Mouse (Mus musculus) cerebellum, adult 2 months (tissue): ENCODE results near the gene Nr2e1. TPM values are rescaled to one million over a fixed set of nuclear protein-coding genes. Genes with fewer than 3 reads are reported as not detected.
A peak's percentile ranks its signal among the peaks of the same experiment; 100 is the strongest.

Experiments used
- DNase-seq, 2 experiments: peaks; one replicate each; pipeline ENCODE4 v3.0.0; 2021
- H3K27ac ChIP-seq: fragments of 200-500 bp; 2 replicates; pipeline ENCODE4 v1.5.1; 2012; ENCODE audit warnings: low read length, control low read depth, inconsistent platforms; ENCODE audit not compliant: insufficient read depth
- H3K27me3 ChIP-seq: fragments of 200-500 bp; 2 replicates; pipeline ENCODE4 v1.6.1; 2012; ENCODE audit warnings: inconsistent platforms, mild to moderate bottlenecking, low read length, moderate library complexity; ENCODE audit not compliant: control insufficient read depth, insufficient read depth
- H3K4me1 ChIP-seq: fragments of 200-500 bp; 2 replicates; pipeline ENCODE4 v1.6.1; 2011; ENCODE audit warnings: low read length; ENCODE audit not compliant: control insufficient read depth, insufficient read depth
- H3K4me3 ChIP-seq: fragments of 200-500 bp; replicated peaks from 2 replicates; pipeline ENCODE3; 2011; ENCODE audit warnings: mild to moderate bottlenecking, low read depth, low read length, control low read depth; ENCODE audit not compliant: insufficient read depth
- CTCF ChIP-seq: fragments of 200-500 bp; IDR thresholded peaks from 2 replicates; pipeline ENCODE4 v1.5.1; 2011; ENCODE audit warnings: low read depth, mild to moderate bottlenecking, control low read depth, low read length, moderate library complexity, borderline replicate concordance; ENCODE audit not compliant: insufficient read depth
- POLR2A ChIP-seq: fragments of 200-500 bp; IDR thresholded peaks from 2 replicates; pipeline ENCODE4 v1.6.1; 2011; ENCODE audit warnings: low read length, control low read depth, borderline replicate concordance; ENCODE audit not compliant: insufficient read depth
- WGBS: fragments of 180-500 bp; shearing (Covaris S2); methylation state at CpG from one replicate; pipeline ENCODE4 v1.1.7; 2018; 5-methylcytosine and 5-hydroxymethylcytosine counted together
- polyA plus RNA-seq: library from polyadenylated mRNA; depleted of rRNA; stranded (reverse); fragments of >200 nt; gene quantifications from 2 replicates; pipeline ENCODE4 v1.2.3, GENCODE M21; 2012

Gene Nr2e1
- polyA plus RNA-seq, 1 experiment = 0.20 TPM

- TF ChIP-seq CTCF = no peak
- TF ChIP-seq POLR2A = no peak
- under 1% methylated on average over 8 of the region's 8 CpGs for WGBS
- Histone ChIP-seq H3K27ac (no peak overlapping the region), H3K4me1 (no peaks in the 10 kb centered on the region; the same call in 1 of the 2 replicates), H3K27me3 (peaks cover 24% of the 10 kb centered on the region), H3K4me3 (no peak overlapping the region)
- DNase-seq = no peak
Measured at GRCm38 (mm10) chr10:42585156-42585555, 1.7 kb upstream of the Nr2e1 start.

DNA sequence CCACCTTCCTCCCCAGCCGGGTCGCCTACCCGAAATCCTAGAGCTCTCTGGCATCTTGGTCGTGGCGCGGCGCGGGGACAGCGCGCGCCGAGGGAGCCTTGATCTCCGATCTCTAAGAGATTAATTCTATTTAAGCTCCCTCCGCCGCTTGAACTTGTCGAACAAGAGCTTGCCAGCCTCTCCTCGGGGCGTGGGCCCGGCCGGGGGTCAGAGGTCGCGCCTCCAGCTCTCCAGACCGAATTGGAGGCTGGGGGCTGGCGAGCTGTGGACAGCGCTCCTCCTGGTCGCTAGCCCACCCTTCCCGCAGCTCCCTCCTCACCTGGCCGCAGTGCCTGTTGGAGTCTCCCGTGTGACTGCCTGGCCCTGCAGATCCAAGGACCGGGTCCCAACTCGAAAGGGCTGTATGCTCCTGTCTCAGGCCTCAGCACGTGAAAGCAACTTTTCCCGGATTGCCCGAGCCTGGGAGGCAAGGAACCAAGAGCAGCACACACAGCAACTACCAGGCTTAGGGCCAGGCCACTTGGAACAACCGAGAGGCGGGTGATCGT, 1.1 kb upstream of the Nr2e1 start:
- Histone ChIP-seq H3K4me3 (no peak overlapping the region), H3K27ac (no peak overlapping the region)

GRCm38 (mm10) chr10:42583902-42584435, 537 bp upstream of the Nr2e1 start:
- DNase-seq = peak in 1 of 2 experiments; percentile 27
- TF ChIP-seq POLR2A = no peak
- TF ChIP-seq CTCF = no peak
- Histone ChIP-seq H3K4me1 (no peaks in the 10 kb centered on the region; the same call in 1 of the 2 replicates), H3K27ac (no peak overlapping the region), H3K4me3 (no peak overlapping the region), H3K27me3 (peaks cover 30% of the 10 kb centered on the region)
- 2% methylated on average over 32 of the region's 32 CpGs for WGBS

More for the DNA sequence above, 1.1 kb upstream of the Nr2e1 start:
- 2% methylated on average over 37 of the region's 37 CpGs for WGBS
- no peak for DNase-seq
- peaks cover 28% of the 10 kb centered on the region for H3K27me3 ChIP-seq
- TF ChIP-seq POLR2A (no peak), CTCF (no peak)
- no peaks in the 10 kb centered on the region; the same call in 1 of the 2 replicates for H3K4me1 ChIP-seq

DNA sequence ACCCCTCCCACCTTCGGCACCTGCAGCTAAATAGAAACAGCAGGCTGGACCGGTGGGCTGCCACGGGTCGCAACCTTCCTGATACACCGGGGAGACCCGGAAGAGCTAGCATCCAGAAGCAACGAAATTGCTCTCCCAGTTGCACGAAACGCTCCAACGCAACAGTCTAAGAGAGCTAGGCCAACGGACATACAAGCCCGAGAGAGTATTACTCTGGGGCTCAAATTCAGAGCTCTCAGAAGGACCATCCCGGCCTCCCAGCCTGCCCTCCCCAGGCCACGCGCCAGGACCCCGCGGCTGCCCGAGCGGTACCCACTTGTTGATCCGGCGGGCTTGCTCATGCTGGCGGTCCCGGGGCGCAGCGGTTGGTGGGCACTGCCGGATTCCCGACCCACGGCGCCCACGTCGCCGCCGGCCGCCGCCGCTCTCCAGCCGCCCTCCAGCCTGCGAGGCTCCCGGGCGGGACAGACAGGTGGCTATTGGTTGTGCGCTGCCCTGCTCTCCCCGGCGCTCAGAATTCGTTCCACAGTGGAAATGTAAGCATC, 794 bp downstream of the Nr2e1 start:
- 2% methylated on average over 44 of the region's 44 CpGs for WGBS
- H3K4me3 ChIP-seq = no peak overlapping the region
- H3K27ac ChIP-seq = no peak overlapping the region
- H3K27me3 ChIP-seq = peaks cover 28% of the 10 kb centered on the region
- H3K4me1 ChIP-seq = no peaks in the 10 kb centered on the region; the same call in 1 of the 2 replicates
- peak in 1 of 2 experiments; percentile 50 for DNase-seq
- TF ChIP-seq POLR2A (no peak), CTCF (no peak)

DNA sequence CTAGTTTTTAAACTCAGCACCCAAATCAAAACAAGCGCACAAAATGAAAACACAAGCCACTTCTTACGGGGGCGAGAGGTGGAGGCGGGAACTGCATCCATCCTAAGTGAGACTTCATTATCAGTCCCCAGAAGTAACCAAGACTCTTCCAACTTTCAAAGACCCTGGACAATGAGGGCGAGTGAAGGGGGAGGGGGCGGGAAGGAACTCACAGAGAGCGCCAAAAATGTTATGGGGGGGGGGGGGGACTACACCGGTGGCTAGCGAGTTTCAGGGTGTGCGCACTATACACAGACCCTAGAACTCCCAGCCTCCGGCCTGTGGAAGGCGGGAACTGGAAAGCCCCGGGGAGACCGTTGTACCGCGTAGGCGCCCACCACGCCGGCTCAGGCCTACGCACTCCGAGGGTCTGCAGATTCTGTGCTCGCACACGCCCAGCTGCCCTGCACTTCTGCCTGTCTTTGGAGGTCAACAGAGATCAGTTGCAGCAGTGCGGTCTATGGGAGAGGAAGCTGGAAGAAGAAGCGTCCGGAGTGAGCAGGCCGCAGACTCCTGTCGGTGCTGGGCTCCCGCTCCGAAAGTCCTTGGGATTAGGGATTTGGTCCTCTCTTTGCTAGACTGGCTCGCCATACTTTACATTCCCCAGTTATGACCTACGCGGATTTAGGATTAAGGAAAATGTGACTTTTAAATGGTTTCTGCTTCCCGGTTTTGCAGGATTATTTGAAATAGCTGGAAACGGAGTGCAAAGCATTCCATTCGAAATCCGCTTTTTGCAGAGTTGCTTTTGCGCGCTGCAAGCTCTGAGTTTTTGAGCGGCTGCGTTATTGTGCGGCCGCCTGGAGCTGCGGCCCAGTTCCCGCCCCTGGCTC, 1.5 kb downstream of the Nr2e1 start:
- 3% methylated on average over 45 of the region's 45 CpGs for WGBS
- no peak overlapping the region for H3K4me3 ChIP-seq
- H3K27ac ChIP-seq = no peak overlapping the region
- TF ChIP-seq CTCF (no peak), POLR2A (no peak)
- peaks cover 28% of the 10 kb centered on the region for H3K27me3 ChIP-seq
- DNase-seq = no peak
- no peaks in the 10 kb centered on the region; the same call in 1 of the 2 replicates for H3K4me1 ChIP-seq

DNA sequence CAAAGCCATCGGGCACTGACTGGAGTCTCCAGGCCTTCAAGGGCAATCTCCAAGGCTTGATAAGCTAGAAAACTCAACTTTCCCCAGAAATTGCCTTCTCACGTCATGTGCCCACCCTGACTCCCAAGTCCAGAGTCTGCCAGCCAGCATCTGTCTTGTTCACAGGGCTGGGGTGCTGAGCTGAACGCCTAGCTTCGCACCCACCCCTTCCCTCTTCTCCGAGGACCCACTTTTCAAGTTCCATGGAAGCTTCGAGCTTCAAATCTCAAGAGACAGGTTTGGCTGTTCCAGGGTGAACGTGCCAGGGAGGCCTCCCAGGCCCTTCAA, 2.5 kb downstream of the Nr2e1 start:
- Histone ChIP-seq H3K4me3 (no peak overlapping the region), H3K4me1 (no peaks in the 10 kb centered on the region; the same call in 1 of the 2 replicates), H3K27ac (no peak overlapping the region), H3K27me3 (peaks cover 27% of the 10 kb centered on the region)
- TF ChIP-seq POLR2A (no peak), CTCF (no peak)
- DNase-seq = no peak
- WGBS = 10% methylated on average over 7 of the region's 7 CpGs

- Histone ChIP-seq H3K4me3 (no peak overlapping the region), H3K27me3 (peaks cover 26% of the 10 kb centered on the region), H3K4me1 (no peaks in the 10 kb centered on the region; the same call in 1 of the 2 replicates), H3K27ac (no peak overlapping the region)
- TF ChIP-seq POLR2A = no peak
- no peak for TF ChIP-seq CTCF
- no peak for DNase-seq
- 4% methylated on average over 29 of the region's 29 CpGs for WGBS
Measured at GRCm38 (mm10) chr10:42580131-42580950, 3.1 kb downstream of the Nr2e1 start.
